Mouse (Mus musculus): ENCODE measurements around the gene Atf4.

Gene Atf4

GRCm38 (mm10) chr15:80288036-80288435, 33.1 kb downstream of the Atf4 start:
- no peak for DNase-seq

DNA sequence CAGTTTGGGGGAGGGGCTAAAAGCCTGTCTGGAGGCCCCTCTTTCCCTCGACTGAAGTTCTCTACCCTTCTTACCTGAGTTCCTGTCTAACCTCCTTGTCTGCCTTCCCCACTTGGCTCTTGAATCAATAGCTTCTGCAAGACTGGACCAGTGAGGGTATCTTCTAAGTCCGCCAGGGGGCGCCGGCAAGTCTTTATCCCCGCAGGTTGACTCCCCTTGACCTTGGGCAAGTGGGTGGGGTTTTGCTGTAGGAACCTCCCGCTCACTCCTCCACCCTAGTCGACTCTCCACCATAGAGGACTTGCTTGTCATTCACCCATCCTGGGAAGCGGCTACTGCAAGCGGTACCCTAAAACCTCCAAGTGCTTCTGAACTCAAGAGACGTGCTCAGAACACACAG, 34.5 kb downstream of the Atf4 start:
- peak; percentile 77 to 80 for DNase-seq

GRCm38 (mm10) chr15:80297146-80297545, 42.2 kb downstream of the Atf4 start:
- DNase-seq: no peak

DNA sequence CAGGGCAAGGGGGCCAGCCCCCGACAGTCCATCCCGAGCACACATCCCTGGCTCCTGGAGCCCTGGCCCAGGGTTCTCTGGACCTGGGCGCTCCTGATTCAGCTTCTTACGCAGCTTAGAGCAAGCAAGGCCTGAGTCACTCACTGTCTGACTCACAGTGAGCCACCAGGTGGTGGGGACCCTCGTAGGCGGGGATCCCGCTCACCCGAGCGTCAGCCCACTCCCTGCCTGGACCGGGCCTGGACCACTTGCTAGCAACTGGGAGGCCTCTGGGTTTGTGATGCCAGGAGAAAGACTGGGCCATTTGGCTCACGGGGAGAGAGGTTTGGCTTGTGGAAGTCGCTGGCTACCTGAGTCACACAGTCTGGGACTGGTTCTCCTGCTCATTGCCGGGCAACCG, 48.8 kb downstream of the Atf4 start:
- DNase-seq: no peak

- no peak for DNase-seq
These were observed 49.2 kb downstream of the Atf4 start for GRCm38 (mm10) chr15:80304188-80304587.

DNA sequence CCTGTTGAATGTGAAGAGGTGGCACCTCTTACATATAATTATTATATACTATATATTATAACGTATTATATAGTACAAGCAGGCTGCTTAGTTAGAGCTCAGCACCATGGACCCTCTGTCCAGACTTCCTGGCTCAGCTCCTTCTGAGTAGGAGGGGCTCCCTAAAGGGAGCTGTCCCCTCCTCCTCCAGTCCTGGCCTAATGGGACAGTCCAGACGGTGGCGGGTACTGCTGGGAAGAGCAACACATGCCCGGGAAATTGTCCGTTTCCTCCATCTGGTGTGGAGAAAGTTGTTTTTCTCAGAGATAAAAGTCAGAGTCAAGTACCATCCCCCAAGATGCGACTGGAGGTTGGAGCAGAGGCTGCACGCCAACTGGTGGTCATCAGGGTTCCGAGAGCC, 51.2 kb downstream of the Atf4 start:
- no peak for DNase-seq

Data from kidney, postnatal 25 days (tissue).